Mouse (Mus musculus) brain, embryonic 18.5 days (tissue): ENCODE measurements around the gene Gigyf1.

Experiments used
- DNase-seq: peaks from one replicate; pipeline ENCODE4 v3.0.0-alpha.2; 2012; ENCODE audit warnings: low read depth, low spot score

The Gigyf1 gene

DNA sequence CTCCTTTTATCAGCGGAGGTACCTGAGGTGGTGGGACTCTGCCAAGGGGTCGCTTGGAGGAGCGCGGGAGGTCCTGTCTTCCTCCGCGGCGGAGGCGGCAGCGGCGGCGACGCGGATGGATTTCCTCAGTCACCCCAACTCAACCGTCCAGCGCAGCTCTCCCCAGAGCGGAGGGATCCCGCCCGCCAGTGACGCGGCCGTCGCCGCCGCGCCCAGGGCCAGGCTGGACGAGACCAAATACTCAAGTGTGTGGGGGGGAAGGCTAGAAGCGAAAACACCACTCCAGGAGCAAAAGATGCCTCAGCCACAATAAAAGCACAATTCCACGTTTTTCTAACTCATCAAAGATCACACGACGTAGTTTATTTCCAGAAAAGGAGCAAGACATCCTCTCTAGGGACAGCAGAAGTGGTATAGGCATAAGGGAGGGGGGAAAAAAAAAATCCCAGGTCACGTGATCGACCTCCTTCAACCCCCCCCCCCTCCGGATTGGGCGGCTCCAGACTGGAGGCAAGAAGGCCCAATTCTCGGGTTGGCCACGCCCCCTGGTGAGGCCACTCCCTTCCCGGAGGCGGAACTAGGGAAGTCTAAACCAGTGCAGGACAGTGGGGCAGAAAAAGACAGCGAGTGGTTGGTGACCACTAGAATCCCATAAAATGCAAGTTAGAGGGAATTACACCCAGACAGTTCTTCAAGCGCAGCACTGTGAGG is 14.9 kb downstream of the Gigyf1 start, which contains the start of the genes Epo and Gnb2:
TSS of gene Epo (minus strand) at position 126 of the 711 bp plus-strand sequence.
TSS of gene Gnb2 (minus strand) at position 394 of the 711 bp plus-strand sequence.
- DNase-seq: peak; percentile 94

DNA sequence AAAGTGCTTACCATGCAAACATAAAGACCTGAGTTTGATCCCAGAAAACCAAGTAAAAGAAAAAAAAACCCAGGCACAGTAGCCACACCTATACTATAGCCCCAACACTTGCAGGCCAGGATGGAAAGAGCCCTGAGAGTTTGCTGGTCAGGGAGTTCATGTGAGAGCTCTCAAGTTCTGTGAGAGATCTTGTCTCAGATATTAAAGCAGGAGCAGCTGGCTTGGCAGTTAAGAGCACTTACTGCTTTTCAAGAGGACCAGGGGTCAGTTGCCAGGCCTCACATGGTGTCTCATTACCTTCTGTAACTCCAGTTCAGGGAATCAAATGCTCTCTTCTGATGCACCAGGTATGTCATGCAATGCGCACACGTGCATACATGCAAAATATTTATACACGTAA is 16.4 kb downstream of the Gigyf1 start:
- no peak for DNase-seq

DNA sequence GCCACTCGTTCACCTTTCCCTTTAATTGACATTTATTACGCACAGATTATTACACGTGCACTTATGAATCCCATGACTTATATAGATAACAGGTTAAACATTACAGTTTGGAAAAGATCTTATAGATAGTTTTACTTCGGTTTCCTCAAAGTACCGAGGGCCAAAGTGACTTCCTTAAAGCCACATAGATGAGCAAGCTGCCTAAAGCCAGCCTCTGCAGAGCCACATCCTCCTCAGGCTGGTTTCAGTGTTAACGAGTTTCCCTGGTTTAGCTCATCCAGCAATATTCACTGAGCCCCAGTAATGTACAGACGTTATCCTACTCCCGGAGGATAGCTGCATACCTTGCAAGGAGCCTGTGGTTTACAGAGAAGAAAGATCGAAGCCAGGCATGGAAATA is 17.0 kb downstream of the Gigyf1 start:
- no peak for DNase-seq

DNA sequence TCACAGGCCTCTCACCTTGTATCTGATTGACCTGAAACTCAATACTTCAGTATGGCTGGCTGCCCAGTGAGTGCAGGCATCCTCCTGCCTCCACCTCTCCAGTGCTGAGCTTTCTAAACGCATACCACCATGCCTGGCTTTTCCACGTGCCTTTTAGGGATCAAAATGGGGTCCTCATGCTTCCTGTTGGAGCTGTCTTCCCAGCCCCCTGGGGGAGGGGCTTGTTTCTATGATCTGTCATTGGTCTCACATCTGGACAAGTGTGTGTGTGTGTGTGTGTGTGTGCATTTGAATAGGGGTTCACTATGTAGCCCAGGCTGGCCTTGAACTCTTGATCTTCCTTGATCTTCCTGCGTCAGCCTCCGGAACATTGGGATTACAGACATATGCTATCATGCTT is 19.1 kb downstream of the Gigyf1 start:
- no peak for DNase-seq

DNA sequence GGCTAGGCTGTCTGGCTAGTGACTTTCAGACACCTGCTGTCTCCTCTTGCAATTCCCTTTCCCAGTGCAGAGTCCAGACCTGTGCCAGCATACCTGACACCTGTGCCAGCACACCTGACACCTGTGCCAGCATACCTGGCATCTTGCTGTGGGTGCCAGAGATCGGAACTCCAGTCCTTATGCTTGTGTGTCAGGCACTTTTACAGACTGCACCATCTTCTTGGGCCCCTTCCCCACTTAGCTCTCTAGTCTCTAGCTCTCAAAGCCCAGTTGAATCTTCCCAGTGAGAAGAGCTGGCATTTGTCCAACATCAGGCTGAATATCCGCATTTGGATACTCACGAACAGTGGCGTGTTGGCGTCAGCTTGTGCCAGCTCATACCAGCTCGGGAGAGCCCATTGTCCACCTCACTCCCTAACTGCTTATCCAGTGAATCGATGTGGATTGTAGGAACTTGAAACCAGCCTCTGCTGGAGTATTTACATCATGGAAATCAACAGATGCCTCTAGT is 21.0 kb downstream of the Gigyf1 start:
- no peak for DNase-seq

DNA sequence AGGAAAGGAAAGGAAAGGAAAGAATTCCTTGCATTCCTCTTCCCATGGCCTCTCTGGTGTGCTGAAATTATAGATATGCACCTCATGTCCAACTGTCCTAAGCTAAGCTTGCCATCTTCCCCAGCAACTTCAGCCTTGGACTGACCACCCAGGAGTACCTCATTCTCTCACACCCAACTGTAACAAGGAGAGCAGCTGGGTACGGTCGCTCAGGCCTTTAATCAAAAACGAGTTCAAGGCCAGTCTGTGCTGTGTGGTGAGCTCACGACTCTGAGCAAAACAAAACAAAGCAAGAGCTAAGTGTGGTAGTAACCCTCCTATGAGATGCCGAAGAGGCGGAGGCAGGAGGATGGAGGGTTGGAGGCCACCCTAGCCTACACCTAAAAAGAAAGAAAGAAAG is 22.6 kb downstream of the Gigyf1 start:
- no peak for DNase-seq

DNA sequence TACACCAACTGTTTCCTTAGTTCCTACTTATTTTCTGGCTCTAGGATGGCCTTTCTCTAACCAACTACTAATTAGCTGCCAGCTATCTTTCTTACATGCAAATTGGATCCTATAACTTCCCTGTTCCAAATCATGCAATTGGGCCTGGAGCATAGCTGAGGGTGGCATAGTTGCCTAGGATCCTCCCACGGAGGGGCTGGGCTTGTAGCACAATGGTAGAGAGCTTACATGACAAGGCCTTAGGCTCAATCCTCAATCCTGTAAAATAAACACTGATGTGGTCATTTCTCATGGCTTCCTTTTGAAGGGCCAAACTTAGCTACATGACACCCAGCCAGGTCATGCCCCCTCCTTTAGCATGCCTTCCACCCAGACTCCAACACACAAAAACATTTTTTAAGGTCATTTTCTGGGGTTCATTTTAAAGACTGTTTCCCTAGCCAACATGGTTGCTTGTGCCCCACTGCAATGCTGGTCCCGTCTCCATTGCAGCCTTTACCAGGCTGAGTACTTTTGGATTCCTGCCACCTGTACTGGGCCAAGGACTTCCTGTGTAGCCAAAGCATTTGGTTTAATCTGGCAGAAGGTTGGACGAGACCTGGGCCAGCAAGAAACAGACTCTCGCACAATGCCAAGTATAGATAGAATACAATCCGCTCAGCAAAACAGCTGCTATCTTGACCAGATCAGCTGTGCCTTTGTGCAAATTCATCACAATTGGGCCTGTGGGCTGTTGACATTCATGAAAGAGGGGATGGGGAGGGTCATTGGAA is 23.6 kb downstream of the Gigyf1 start:
- no peak for DNase-seq

DNA sequence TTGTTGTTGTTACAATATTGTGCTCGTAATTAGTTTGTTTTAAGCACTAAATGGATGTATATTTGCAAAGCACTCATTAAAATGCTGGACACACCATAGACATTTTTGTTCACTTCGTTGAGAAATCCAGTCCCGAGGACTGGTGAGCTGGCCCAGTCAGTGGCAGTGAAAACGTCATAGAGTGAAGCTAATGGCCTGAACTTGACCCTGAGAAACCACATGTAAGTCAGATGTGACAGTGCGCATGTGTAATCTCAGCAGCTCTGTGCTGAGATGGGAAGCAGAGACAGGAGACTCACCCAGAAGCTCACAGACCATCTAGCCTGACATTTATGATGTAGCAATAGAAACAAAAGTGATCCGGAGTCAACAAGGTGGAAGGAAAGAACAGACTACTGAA is 26.6 kb downstream of the Gigyf1 start:
- DNase-seq: no peak

DNA sequence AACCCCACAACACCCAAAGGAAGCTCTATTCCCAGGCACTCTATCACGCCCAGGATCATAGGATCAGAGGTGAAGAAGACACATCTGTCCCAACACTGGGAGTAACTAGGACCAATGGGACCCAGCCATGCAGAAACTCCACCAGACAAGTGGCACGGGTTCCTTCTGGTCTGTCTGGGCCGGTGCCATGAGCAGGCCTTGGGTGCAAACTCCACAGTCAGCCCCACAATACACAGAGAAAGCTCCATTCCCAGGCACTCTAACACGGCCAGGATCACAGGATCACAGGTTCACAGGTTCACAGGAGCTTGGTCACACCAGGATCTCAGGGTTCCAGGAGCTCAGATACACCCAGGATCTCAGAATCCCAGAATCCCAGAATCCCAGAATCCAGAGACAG is 27.2 kb downstream of the Gigyf1 start:
- no peak for DNase-seq

DNA sequence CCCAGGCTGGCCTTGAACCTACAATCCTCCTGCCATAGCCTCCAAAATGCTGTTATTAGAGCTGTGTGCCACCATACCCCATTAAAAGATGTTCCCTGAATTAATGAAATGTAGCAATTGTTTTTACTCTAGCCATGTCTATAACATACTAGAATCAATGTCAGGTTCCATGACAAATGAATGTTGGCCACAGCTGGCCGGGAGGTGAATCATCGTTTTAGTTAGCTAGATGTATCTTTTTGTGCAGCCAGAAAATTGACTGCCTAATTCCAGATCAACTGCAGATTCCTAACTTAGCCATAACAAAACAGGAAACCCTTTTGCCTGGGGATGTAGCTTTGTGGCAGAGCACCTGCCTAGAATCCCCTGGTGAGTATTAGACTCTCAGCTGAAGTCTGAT is 31.5 kb downstream of the Gigyf1 start:
- DNase-seq: no peak

DNA sequence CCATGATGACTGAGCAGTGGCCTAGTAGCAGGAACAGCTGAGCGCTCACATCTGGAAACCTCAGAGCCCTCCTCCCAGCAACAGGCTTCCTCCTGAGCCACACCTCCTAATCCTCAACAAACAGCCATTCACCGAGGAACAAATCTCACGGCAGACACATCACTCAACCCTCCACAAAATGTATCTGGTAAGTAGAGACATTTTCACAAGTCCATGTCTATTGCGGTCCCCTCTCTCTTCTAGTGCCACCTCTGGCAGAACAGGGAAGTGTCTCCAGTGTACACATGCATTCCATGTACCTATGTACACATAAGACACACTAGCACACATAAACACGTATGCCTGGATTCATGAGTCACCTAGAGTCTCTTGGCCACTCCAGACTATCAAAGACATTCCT is 32.8 kb downstream of the Gigyf1 start:
- no peak for DNase-seq

DNA sequence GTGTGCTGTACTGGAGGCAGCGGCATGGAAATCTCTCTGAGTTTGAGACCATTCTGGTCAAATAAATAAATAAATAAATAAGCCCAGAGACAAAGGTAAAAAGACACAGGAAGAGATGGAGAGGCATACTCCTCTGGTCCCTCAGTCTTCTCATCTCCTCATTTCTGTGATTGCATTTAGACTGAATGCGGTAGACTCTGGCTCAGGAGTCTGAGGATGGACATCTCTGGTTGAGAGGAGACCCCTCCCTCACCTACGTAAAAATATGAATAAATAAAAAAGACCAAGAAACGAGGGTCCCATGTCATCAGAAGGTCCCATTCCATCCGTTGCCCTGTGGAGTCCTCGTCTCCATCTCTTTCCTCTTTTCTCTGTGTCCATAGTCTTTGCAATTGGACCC is 34.7 kb downstream of the Gigyf1 start:
- no peak for DNase-seq

DNA sequence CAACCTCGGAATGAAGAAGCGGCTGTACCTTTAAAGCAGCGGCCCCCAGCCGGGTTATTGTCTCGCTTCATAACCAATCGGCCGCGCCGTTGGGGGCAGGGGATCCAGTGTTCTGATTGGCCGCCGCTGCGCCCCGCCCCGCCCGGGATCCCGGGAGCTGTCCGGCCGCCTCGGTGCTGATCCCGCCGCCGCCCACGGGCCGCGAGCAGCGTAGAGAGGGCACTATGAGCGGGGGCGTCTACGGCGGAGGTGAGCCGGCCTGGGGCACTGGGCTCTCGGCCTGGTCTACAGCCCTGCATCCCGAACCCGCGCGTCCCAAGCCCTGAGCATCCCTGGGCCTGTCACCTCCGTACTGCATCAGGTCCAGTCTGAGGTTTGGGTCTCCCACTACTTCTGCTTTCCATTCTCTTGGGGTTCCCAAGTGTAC is 35.1 kb downstream of the Gigyf1 start, which contains the start of gene Actl6b:
TSS of gene Actl6b (plus strand) at position 107 of the 427 bp plus-strand sequence.
- peak; percentile 84 for DNase-seq

DNA sequence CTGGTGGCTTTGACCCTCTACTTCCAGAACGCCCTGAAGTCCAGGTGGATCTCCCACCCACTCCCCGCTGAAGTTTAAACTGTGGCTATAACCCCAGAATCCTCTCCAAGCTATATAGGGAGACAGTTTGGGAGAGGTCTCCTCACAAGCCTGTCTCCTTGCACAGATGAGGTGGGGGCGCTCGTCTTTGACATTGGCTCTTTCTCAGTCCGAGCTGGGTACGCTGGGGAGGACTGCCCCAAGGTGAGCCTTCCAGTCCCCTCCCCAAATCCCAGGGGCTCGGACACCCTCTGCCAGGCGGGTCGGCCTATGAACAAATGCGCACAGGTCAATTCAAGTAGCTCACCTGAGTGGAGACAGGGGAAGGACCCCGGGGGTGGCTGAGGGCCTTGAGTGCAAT is 35.5 kb downstream of the Gigyf1 start:
- no peak for DNase-seq

DNA sequence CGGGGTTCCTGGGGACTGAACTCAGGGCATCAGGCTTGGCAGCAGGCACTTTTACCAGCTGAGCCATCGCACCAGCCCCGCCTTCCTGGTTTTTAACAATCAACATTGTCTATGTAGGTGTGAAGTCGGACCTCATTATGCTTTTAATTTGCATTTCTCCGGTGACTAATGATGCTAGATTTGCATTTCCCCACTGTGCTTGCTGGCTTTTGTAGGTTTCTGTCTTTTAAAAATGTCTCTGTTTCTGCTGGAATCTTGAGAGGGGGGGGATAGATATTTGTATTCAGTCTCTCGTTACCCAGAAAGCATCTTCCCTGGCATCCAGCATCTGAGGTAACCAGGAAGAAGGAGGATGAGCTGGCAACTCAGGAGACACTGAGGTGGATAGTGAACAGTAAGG is 43.2 kb downstream of the Gigyf1 start:
- DNase-seq: no peak

DNA sequence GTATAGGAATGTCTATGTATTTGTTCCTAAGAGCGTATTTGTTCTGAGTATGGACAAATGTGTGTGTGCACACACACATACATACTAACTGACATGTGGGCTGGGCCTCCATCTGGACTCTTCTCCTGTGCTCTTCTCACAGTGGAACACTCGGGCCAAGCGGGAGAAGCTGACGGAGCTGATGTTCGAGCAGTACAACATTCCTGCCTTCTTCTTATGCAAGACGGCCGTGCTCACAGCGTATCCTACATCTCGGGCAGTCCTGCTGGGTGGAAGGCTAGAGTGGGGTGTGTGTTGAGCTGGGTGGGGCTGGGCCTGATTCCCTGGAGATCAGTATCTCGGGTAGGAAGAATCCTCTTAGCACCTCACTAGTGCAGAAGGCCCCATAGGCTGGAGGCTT is 44.6 kb downstream of the Gigyf1 start:
- no peak for DNase-seq

DNA sequence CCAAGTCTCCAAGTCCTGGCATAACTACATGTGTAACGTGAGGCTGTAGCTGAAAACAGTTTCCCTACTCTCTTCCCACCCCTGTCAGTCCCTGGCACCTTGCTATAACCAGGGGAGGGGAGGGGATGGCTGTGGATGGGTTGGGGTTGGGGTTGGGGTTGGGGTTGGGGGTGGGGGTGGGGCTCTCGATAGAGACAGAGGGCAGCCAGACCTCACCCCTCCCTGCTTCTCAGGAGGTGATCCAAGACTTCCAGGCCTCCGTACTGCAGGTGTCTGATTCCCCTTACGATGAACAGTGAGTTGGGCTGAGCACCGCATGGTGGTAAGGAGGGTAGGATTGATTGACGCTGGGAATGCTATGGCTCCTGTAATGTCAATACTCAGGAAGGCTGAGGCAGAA is 47.4 kb downstream of the Gigyf1 start:
- no peak for DNase-seq

DNA sequence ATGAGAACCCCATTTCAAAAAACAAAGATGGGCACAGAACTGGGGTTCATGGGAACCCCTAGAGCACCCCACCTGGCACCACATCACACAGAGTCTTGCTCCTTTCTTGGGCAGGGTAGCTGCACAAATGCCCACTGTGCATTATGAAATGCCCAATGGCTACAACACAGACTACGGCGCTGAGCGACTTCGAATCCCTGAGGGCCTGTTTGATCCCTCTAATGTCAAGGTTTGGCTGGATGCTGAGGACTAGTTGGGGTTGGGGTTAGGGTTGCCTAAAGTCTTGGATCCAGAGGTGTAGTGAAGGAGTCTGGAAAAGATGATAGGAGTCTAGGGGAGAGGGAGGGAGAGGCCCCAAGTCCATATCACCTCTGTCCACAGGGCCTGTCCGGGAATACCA is 48.1 kb downstream of the Gigyf1 start:
- no peak for DNase-seq

DNA sequence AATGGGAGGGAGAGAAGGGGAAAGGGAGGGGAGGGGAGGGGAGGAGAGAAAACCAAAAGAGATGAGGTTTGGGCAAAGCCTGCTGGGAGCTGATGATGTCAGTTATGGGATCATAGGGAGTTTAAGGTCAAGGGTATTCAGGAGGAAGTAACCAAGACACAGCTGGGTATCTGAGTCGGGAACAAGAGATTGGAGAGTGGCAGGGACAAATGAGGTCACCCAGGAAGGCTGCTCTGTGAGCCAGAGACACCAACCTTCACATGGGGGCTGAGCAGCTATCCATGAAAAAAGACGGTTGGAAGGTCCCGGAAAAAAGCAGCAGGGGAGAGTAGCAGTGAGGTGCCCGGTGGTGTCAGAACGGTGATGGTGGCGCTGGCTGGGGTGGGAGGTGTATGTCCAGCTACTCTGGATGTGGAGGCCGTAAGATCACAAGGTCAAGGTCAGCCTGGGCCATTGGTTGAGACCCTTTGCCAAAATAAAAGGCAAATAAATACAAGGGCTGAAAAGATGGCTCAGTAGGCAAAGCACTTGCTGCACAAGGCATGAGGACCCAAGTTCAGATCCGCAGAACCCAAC is 50.0 kb downstream of the Gigyf1 start:
- DNase-seq: no peak

DNA sequence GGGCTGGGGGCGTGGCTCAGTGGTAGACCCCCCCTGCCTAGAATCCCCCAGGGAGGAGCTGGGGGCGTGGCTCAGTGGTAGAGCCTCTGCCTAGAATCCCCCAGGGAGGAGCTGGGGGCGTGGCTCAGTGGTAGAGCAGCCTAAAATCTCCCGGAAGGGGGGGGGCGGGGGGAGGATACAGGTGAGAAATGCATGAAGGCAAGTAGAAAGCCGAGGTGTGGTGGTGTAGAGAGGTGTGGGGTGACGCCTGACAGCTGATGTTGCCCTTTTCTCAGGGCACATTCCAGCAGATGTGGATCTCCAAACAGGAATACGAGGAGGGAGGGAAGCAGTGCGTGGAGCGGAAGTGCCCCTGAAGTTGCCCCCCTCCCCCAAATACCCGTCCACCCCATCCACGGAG is 50.7 kb downstream of the Gigyf1 start:
- DNase-seq: no peak

DNA sequence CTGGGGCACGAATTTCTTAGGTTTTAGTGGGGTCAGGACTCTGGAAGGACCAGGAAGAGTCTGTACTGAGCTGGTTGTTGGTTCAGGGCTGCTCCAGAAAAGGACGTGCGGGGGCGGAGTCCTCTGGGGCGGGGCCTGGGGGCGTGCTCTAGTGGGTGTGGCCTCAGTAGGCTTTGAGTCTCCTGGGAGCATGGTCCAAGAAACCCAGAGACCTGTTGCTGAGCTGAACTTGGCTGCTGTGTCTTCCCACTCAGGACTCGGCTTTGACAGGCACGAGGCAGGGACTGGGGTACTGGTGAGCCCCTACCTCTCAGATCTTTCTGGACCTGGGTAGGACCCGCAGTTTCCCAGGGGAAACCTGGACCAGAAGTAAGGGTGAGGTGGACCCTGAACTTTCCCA is 51.3 kb downstream of the Gigyf1 start, which contains the start of gene Tfr2:
TSS of gene Tfr2 (plus strand) at position 176 of the 400 bp plus-strand sequence.
- no peak for DNase-seq

DNA sequence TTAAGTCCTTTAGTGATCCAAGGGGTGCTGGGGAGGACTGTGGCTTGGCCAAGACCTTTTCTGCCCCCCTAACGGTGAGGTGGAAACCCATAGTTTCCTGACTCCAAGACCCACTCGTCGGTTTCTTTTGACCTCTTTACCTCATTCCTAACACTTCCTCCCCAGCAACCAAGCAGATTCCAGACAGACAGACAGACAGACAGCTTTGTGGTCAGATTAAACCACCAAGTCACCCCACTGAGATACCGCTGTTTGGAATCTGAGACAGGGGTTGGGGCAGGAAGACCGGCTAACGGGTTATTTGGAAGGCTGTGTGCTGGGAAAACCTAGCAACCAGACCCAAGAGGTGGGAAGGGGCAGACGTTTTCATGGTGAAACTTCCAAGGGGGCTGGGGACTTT is 51.8 kb downstream of the Gigyf1 start:
- DNase-seq: no peak
